Mouse (Mus musculus) 3T3-L1 (cell line): ENCODE measurements around the gene Tgif2lx2.
"Not testable (repeated sequence)": the region's sequence is repeated elsewhere in the genome, so short reads cannot be mapped to it uniquely, and the experiment has no call there.

Experiments
- DNase-seq: peaks from one replicate; pipeline ENCODE4 v3.0.0-alpha.2; 2015; ENCODE audit warnings: low read depth, low spot score

Tgif2lx2 gene

GRCm38 (mm10) chrX:118426927-118427326, at the start of gene Tgif2lx2:
TSS of gene Tgif2lx2 (plus strand) at chrX:118427227.
- not testable (repeated sequence) for DNase-seq
